Mouse (Mus musculus) lung, postnatal 0 days (tissue): ENCODE data around the gene Dock3. TPM values are rescaled to one million over a fixed set of nuclear protein-coding genes. Genes with fewer than 3 reads are reported as not detected.

Source experiments
- ATAC-seq: fragments of 200-750 bp; cut with Nextera tagmentation; 2 replicates; pipeline ENCODE4 v1.8.0; 2017; ENCODE audit warnings: moderate library complexity
- DNase-seq: peaks from one replicate; pipeline ENCODE4 v3.0.0-alpha.2; 2016; ENCODE audit warnings: low spot score
- H3K27ac ChIP-seq: fragments of 300-500 bp; sonication (generic); 2 replicates; pipeline ENCODE4 v1.5.1; 2014; ENCODE audit warnings: antibody characterized with exemption, mild to moderate bottlenecking, low read length, mixed read lengths
- H3K27me3 ChIP-seq: fragments of 300-500 bp; sonication (generic); replicated peaks from 2 replicates; pipeline ENCODE4 v1.6.1; 2014; ENCODE audit warnings: low read length, mixed read lengths; ENCODE audit not compliant: insufficient read depth
- H3K36me3 ChIP-seq: fragments of 300-500 bp; sonication (generic); 2 replicates; pipeline ENCODE4 v1.6.1; 2014; ENCODE audit warnings: low read length, mixed read lengths; ENCODE audit not compliant: insufficient read depth
- H3K4me1 ChIP-seq: fragments of 300-500 bp; sonication (generic); 2 replicates; pipeline ENCODE4 v1.6.1; 2014; ENCODE audit warnings: antibody characterized with exemption, low read depth, low read length, mixed read lengths; ENCODE audit not compliant: insufficient read depth
- H3K4me2 ChIP-seq: fragments of 300-500 bp; sonication (generic); replicated peaks from 2 replicates; pipeline ENCODE4 v1.6.1; 2014; ENCODE audit warnings: low read depth, mild to moderate bottlenecking, low read length, moderate library complexity, mixed read lengths
- H3K4me3 ChIP-seq: fragments of 300-500 bp; sonication (generic); 2 replicates; pipeline ENCODE4 v1.5.1; 2014; ENCODE audit warnings: low read depth, low read length
- H3K9ac ChIP-seq: fragments of 300-500 bp; sonication (generic); replicated peaks from 2 replicates; pipeline ENCODE4 v1.6.1; 2014; ENCODE audit warnings: low read depth, mild to moderate bottlenecking
- H3K9me3 ChIP-seq: fragments of 300-500 bp; sonication (generic); 2 replicates; pipeline ENCODE4 v1.6.1; 2016; ENCODE audit warnings: low read length, mixed read lengths
- CTCF ChIP-seq: IDR thresholded peaks from 2 replicates; pipeline ENCODE4 v1.5.1; 2016; ENCODE audit warnings: antibody characterized with exemption, mild to moderate bottlenecking
- EP300 ChIP-seq: IDR thresholded peaks from 2 replicates; pipeline ENCODE4 v1.6.1; 2016; ENCODE audit warnings: antibody characterized with exemption, mild to moderate bottlenecking, control low read depth
- WGBS: fragments of 180-500 bp; shearing (Covaris S2); extraction: QIAGEN DNeasy Blood & Tissue Kit; methylation state at CpG from one replicate; pipeline ENCODE4 v1.1.7; 2014; 5-methylcytosine and 5-hydroxymethylcytosine counted together
- polyA plus RNA-seq: library from polyadenylated mRNA; unstranded; fragments of >200 nt; fragmentation: Nextera tagmentation; extraction: Ambion mirVana; gene quantifications from 2 replicates; pipeline ENCODE4 v1.2.1, GENCODE M21; 2015

Gene Dock3
- polyA plus RNA-seq, result 0.08 TPM in 1 of 2 replicates, not detected in the other

- Histone ChIP-seq H3K9me3 (no peaks in the 10 kb centered on the region), H3K36me3 (no peaks in the 10 kb centered on the region), H3K4me3 (peak within 1 kb of the TSS; percentile 43), H3K4me1 (peaks cover 4% of the 10 kb centered on the region), H3K27ac (no peak within 1 kb of the TSS), H3K4me2 (peak within 1 kb of the TSS; percentile 85), H3K9ac (no peak within 1 kb of the TSS), H3K27me3 (peaks cover 75% of the 10 kb centered on the region)
- TF ChIP-seq EP300 (no peak), CTCF (no peak)
- peak; percentile 90 for ATAC-seq
- 1% methylated on average over 12 of the region's 87 CpGs for WGBS
- DNase-seq, result peak; percentile 62
Observed at GRCm38 (mm10) chr9:107231539-107232139, at the start of gene Dock3. Gene Dock3, minus strand, starts transcription at chr9:107231909.

- no peaks in the 10 kb centered on the region for H3K27me3 ChIP-seq
- peak overlapping the region; percentile 73 for H3K27ac ChIP-seq
- WGBS, result 47% methylated on average over 13 of the region's 13 CpGs
- ATAC-seq, result peak; percentile 9; the same call in 1 of the 2 replicates
- peaks cover 11% of the 10 kb centered on the region for H3K4me1 ChIP-seq
- no peaks in the 10 kb centered on the region for H3K9me3 ChIP-seq
- H3K4me2 ChIP-seq, result peak overlapping the region; percentile 27; the same call in 1 of the 2 replicates
- no peak for TF ChIP-seq CTCF
- TF ChIP-seq EP300, result no peak
- no peaks in the 10 kb centered on the region for H3K36me3 ChIP-seq
- peak; percentile 47 for DNase-seq
- H3K9ac ChIP-seq, result no peak overlapping the region
- no peak overlapping the region; the same call in 1 of the 2 replicates for H3K4me3 ChIP-seq
Observed at GRCm38 (mm10) chr9:107280322-107281027, 48.8 kb upstream of the Dock3 start.

- peaks cover 11% of the 10 kb centered on the region for H3K4me1 ChIP-seq
- ATAC-seq (peak; percentile 61), DNase-seq (peak; percentile 49)
- H3K27ac ChIP-seq, result peak overlapping the region; percentile 73
- no peaks in the 10 kb centered on the region for H3K27me3 ChIP-seq
- no peak overlapping the region; the same call in 1 of the 2 replicates for H3K4me3 ChIP-seq
- no peaks in the 10 kb centered on the region for H3K36me3 ChIP-seq
- no peaks in the 10 kb centered on the region for H3K9me3 ChIP-seq
- WGBS, result 20% methylated on average over 16 of the region's 16 CpGs
- no peak overlapping the region for H3K9ac ChIP-seq
- TF ChIP-seq EP300, result no peak
- TF ChIP-seq CTCF, result peak; percentile 29; the same call in 1 of the 2 replicates
- peak overlapping the region; percentile 27 for H3K4me2 ChIP-seq
Observed at GRCm38 (mm10) chr9:107279378-107280321, 47.9 kb upstream of the Dock3 start.

- Histone ChIP-seq H3K4me3 (no peak overlapping the region), H3K27me3 (no peaks in the 10 kb centered on the region), H3K9ac (no peak overlapping the region), H3K27ac (no peak overlapping the region), H3K4me1 (peaks cover 11% of the 10 kb centered on the region), H3K4me2 (no peak overlapping the region), H3K9me3 (no peaks in the 10 kb centered on the region), H3K36me3 (no peaks in the 10 kb centered on the region)
- TF ChIP-seq CTCF (peak; percentile 58), EP300 (peak; percentile 51; the same call in 1 of the 2 replicates)
- WGBS, result 38% methylated on average over 8 of the region's 8 CpGs
- DNase-seq, result peak; percentile 91
- ATAC-seq, result peak; percentile 84
Observed at GRCm38 (mm10) chr9:107278527-107279377, 47.0 kb upstream of the Dock3 start.

GRCm38 (mm10) chr9:107278126-107278525, 46.4 kb upstream of the Dock3 start:
- Histone ChIP-seq H3K36me3 (no peaks in the 10 kb centered on the region), H3K9me3 (no peaks in the 10 kb centered on the region)
- no peak for DNase-seq

More at GRCm38 (mm10) chr9:107278126-107278525, 46.4 kb upstream of the Dock3 start:
- Histone ChIP-seq H3K27ac (no peak overlapping the region), H3K4me1 (peaks cover 11% of the 10 kb centered on the region), H3K27me3 (no peaks in the 10 kb centered on the region), H3K4me3 (no peak overlapping the region), H3K4me2 (no peak overlapping the region), H3K9ac (no peak overlapping the region)
- ATAC-seq, result no peak
- TF ChIP-seq CTCF (no peak), EP300 (no peak)
- WGBS, result 50% methylated on average over 4 of the region's 4 CpGs
